Mouse (Mus musculus): ENCODE measurements at regions not wholly inside any gene's neighbourhood (a gene's known extent, or its start where the extent isn't known, plus 50 kb on each side); places are given as distances from the start of the nearest gene placed in this dataset.

- no peak for DNase-seq (ENCODE audit: low spot score in 2 of 2)
- intact Hi-C loops (cut with DNase I): no loop called here
These were observed 280.0 kb downstream of the Plpp3 start for GRCm38 (mm10) chr4:105437141-105437540.

- intact Hi-C loops (cut with DNase I): no loop called here
- DNase-seq (ENCODE audit: low spot score in 2 of 2): no peak
These were observed 292.1 kb downstream of the Plpp3 start for GRCm38 (mm10) chr4:105449046-105449860.

- intact Hi-C loops (cut with DNase I): no loop called here
- DNase-seq (ENCODE audit: low spot score in 2 of 2): no peak
These were observed 293.7 kb downstream of the Plpp3 start for GRCm38 (mm10) chr4:105450881-105451280.

- DNase-seq (ENCODE audit: low spot score in 2 of 2): no peak
These were observed 294.7 kb downstream of the Plpp3 start for GRCm38 (mm10) chr4:105451871-105452270.

GRCm38 (mm10) chr4:105456955-105457621 lies 299.9 kb downstream of the Plpp3 start:
- no peak for DNase-seq (ENCODE audit: low spot score in 2 of 2)
- intact Hi-C loops (cut with DNase I): no loop called here

More at GRCm38 (mm10) chr4:105451871-105452270, 294.7 kb downstream of the Plpp3 start:
- intact Hi-C loops (cut with DNase I): no loop called here

GRCm38 (mm10) chr4:105459991-105460688 lies 303.0 kb downstream of the Plpp3 start:
- intact Hi-C loops (cut with DNase I): no loop called here
- no peak for DNase-seq (ENCODE audit: low spot score in 2 of 2)

- intact Hi-C loops (cut with DNase I): no loop called here
- DNase-seq (ENCODE audit: low spot score in 2 of 2): no peak
These were observed 303.5 kb downstream of the Plpp3 start for GRCm38 (mm10) chr4:105460689-105461005.

GRCm38 (mm10) chr4:105467811-105468210 lies 310.7 kb downstream of the Plpp3 start:
- intact Hi-C loops (cut with DNase I): no loop called here
- DNase-seq (ENCODE audit: low spot score in 2 of 2): no peak

- intact Hi-C loops (cut with DNase I): no loop called here
- DNase-seq (ENCODE audit: low spot score in 2 of 2): no peak
These were observed 312.2 kb downstream of the Plpp3 start for GRCm38 (mm10) chr4:105469300-105469821.

- intact Hi-C loops (cut with DNase I): no loop called here
- peak; percentile 10 to 18 for DNase-seq (ENCODE audit: low spot score in 2 of 2)
These were observed 314.7 kb upstream of the Gm12728 start for GRCm38 (mm10) chr4:105474765-105475560.

- intact Hi-C loops (cut with DNase I): no loop called here
- no peak for DNase-seq (ENCODE audit: low spot score in 2 of 2)
These were observed 313.3 kb upstream of the Gm12728 start for GRCm38 (mm10) chr4:105476332-105476731.

- DNase-seq (ENCODE audit: low spot score in 2 of 2): no peak
- intact Hi-C loops (cut with DNase I): no loop called here
These were observed 303.3 kb upstream of the Gm12728 start for GRCm38 (mm10) chr4:105486376-105486775.

GRCm38 (mm10) chr4:105496176-105496575 lies 293.5 kb upstream of the Gm12728 start:
- DNase-seq (ENCODE audit: low spot score in 2 of 2): no peak
- intact Hi-C loops (cut with DNase I): no loop called here

GRCm38 (mm10) chr4:105506190-105506589 lies 283.5 kb upstream of the Gm12728 start:
- no peak for DNase-seq (ENCODE audit: low spot score in 2 of 2)
- intact Hi-C loops (cut with DNase I): no loop called here

- DNase-seq (ENCODE audit: low spot score in 2 of 2): no peak
- intact Hi-C loops (cut with DNase I): no loop called here
These were observed 282.4 kb upstream of the Gm12728 start for GRCm38 (mm10) chr4:105507221-105507620.

GRCm38 (mm10) chr4:105509091-105509490 lies 280.6 kb upstream of the Gm12728 start:
- DNase-seq (ENCODE audit: low spot score in 2 of 2): no peak
- intact Hi-C loops (cut with DNase I): no loop called here

GRCm38 (mm10) chr4:105510406-105510805 lies 279.3 kb upstream of the Gm12728 start:
- intact Hi-C loops (cut with DNase I): no loop called here
- DNase-seq (ENCODE audit: low spot score in 2 of 2): peak; percentile 10 to 18

GRCm38 (mm10) chr4:105525135-105525534 lies 264.5 kb upstream of the Gm12728 start:
- intact Hi-C loops (cut with DNase I): no loop called here
- DNase-seq (ENCODE audit: low spot score in 2 of 2): no peak

GRCm38 (mm10) chr4:105526755-105527154 lies 262.9 kb upstream of the Gm12728 start:
- intact Hi-C loops (cut with DNase I): no loop called here
- DNase-seq (ENCODE audit: low spot score in 2 of 2): no peak

- DNase-seq (ENCODE audit: low spot score in 2 of 2): no peak
- intact Hi-C loops (cut with DNase I): no loop called here
These were observed 262.4 kb upstream of the Gm12728 start for GRCm38 (mm10) chr4:105527316-105527715.

All from left cerebral cortex, postnatal 36 days (tissue).